Mouse (Mus musculus): ENCODE measurements around the gene Tada1. TPM values are rescaled to one million over a fixed set of nuclear protein-coding genes. Genes with fewer than 3 reads are reported as not detected.

The Tada1 gene
- polyA plus RNA-seq, 1 experiment from 2014 or later, result 26.5 TPM

DNA sequence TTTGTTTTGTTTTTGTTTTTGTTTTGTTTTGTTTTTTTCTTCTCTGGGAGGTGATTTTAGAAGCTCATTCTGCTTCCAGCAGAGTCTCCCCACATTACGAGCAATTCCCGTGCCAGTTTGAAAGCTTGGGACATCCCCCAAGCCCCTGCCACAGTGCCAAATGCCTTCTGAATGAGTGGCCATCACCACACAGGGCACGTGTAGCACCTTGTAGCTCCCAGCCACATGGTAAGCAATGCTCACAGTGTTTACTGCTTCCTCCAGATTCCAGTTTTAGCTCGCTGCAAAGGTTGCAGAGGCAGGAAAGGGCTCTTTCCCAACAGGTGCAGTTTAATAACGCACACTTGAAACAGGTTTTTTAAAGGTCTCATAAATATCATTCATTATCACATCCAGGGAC, 18.0 kb upstream of the Tada1 start:
- Histone ChIP-seq H3K4me2 (replicated peaks; ENCODE audit: low read depth, low read length) (no peak overlapping the region), H3K27ac (ENCODE audit: low read length) (no peak overlapping the region), H3K27me3 (replicated peaks; ENCODE audit: insufficient read depth, low read length) (no peaks in the 10 kb centered on the region), H3K9ac (replicated peaks; ENCODE audit: low read depth) (no peak overlapping the region), H3K9me3 (ENCODE audit: low read length) (no peaks in the 10 kb centered on the region), H3K4me3 (ENCODE audit: low read depth, low read length) (no peak overlapping the region), H3K36me3 (ENCODE audit: insufficient read depth, low read length) (no peaks in the 10 kb centered on the region), H3K4me1 (ENCODE audit: insufficient read depth, low read depth, low read length) (no peaks in the 10 kb centered on the region)
- 60% methylated on average over 5 of the region's 5 CpGs for WGBS
- TF ChIP-seq CTCF (IDR thresholded peaks at IDR 0.05), result no peak
- TF ChIP-seq EP300 (IDR thresholded peaks at IDR 0.05), result no peak
- no peak for DNase-seq (ENCODE audit: low spot score)
- ATAC-seq, result no peak

GRCm38 (mm10) chr1:166361842-166362241, 17.1 kb upstream of the Tada1 start:
- no peak overlapping the region for H3K4me2 ChIP-seq (replicated peaks; ENCODE audit: low read depth, low read length)
- TF ChIP-seq EP300 (IDR thresholded peaks at IDR 0.05) (no peak), CTCF (IDR thresholded peaks at IDR 0.05) (no peak)
- WGBS, result 41% methylated on average over 3 of the region's 3 CpGs
- H3K27ac ChIP-seq (ENCODE audit: low read length), result no peak overlapping the region
- DNase-seq (ENCODE audit: low spot score) (no peak), ATAC-seq (no peak)
- H3K9me3 ChIP-seq (ENCODE audit: low read length), result no peaks in the 10 kb centered on the region
- no peak overlapping the region for H3K4me3 ChIP-seq (ENCODE audit: low read depth, low read length)
- no peak overlapping the region for H3K9ac ChIP-seq (replicated peaks; ENCODE audit: low read depth)
- H3K4me1 ChIP-seq (ENCODE audit: insufficient read depth, low read depth, low read length), result no peaks in the 10 kb centered on the region
- H3K27me3 ChIP-seq (replicated peaks; ENCODE audit: insufficient read depth, low read length), result no peaks in the 10 kb centered on the region
- H3K36me3 ChIP-seq (ENCODE audit: insufficient read depth, low read length), result no peaks in the 10 kb centered on the region

DNA sequence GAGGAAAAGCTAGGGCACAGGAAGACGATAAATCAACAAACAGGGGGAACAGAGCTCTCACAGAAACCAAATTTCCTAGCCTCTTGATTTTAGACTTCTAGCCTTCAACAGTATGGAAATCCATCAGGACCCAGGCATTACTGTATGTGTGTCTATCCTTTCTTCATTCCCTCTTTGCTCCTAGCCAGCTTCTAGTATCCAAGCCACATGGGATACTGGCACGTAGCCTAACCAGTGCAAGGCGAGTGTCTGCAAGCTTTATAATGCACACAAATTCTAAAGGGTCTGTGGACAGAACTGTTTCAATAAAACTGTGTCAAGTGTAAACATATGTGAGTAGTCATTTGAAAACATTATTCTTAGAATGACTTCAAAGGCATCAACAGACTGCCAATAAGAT, 16.2 kb upstream of the Tada1 start:
- H3K9ac ChIP-seq (replicated peaks; ENCODE audit: low read depth), result no peak overlapping the region
- 39% methylated on average over 3 of the region's 3 CpGs for WGBS

GRCm38 (mm10) chr1:166363122-166363521, 15.8 kb upstream of the Tada1 start:
- Histone ChIP-seq H3K9me3 (ENCODE audit: low read length) (no peaks in the 10 kb centered on the region), H3K4me2 (replicated peaks; ENCODE audit: low read depth, low read length) (no peak overlapping the region), H3K27me3 (replicated peaks; ENCODE audit: insufficient read depth, low read length) (no peaks in the 10 kb centered on the region), H3K27ac (ENCODE audit: low read length) (no peak overlapping the region), H3K36me3 (ENCODE audit: insufficient read depth, low read length) (no peaks in the 10 kb centered on the region), H3K9ac (replicated peaks; ENCODE audit: low read depth) (no peak overlapping the region), H3K4me1 (ENCODE audit: insufficient read depth, low read depth, low read length) (no peaks in the 10 kb centered on the region), H3K4me3 (ENCODE audit: low read depth, low read length) (no peak overlapping the region)
- TF ChIP-seq CTCF (IDR thresholded peaks at IDR 0.05) (no peak), EP300 (IDR thresholded peaks at IDR 0.05) (no peak)
- DNase-seq (ENCODE audit: low spot score), result no peak
- no peak for ATAC-seq

More for the DNA sequence above, 16.2 kb upstream of the Tada1 start:
- H3K4me3 ChIP-seq (ENCODE audit: low read depth, low read length), result no peak overlapping the region
- no peaks in the 10 kb centered on the region for H3K36me3 ChIP-seq (ENCODE audit: insufficient read depth, low read length)
- no peak overlapping the region for H3K27ac ChIP-seq (ENCODE audit: low read length)
- H3K9me3 ChIP-seq (ENCODE audit: low read length), result no peaks in the 10 kb centered on the region
- ATAC-seq (0 out of 2 replicates have a peak, but pooled peaks have one; percentile 16), DNase-seq (ENCODE audit: low spot score) (no peak)
- TF ChIP-seq CTCF (IDR thresholded peaks at IDR 0.05) (no peak), EP300 (IDR thresholded peaks at IDR 0.05) (no peak)
- no peak overlapping the region for H3K4me2 ChIP-seq (replicated peaks; ENCODE audit: low read depth, low read length)
- H3K4me1 ChIP-seq (ENCODE audit: insufficient read depth, low read depth, low read length), result no peaks in the 10 kb centered on the region
- no peaks in the 10 kb centered on the region for H3K27me3 ChIP-seq (replicated peaks; ENCODE audit: insufficient read depth, low read length)

DNA sequence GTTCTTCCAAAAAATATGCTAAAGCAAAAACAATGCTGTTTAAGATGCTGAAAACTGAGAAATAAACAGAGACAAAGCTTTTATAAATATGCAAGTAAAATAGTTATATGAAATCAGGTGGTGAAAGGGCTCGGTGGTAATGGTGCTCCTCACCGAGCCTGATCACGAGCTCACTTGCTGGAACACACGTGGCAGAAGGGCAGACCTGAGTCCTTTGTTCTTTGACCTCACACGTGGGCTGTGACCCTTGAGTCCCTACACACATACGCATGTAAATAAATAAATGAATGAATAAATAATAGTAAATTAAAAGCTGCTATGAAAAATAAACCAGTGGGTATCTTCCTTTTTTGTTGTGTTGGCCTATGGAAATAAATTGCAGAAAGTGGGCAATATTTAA, 1.7 kb upstream of the Tada1 start:
- H3K27me3 ChIP-seq (replicated peaks; ENCODE audit: insufficient read depth, low read length), result no peaks in the 10 kb centered on the region
- TF ChIP-seq EP300 (IDR thresholded peaks at IDR 0.05), result no peak
- no peak for TF ChIP-seq CTCF (IDR thresholded peaks at IDR 0.05)
- no peak overlapping the region for H3K9ac ChIP-seq (replicated peaks; ENCODE audit: low read depth)
- H3K4me1 ChIP-seq (ENCODE audit: insufficient read depth, low read depth, low read length), result peaks cover 6% of the 10 kb centered on the region; the same call in 1 of the 2 replicates
- WGBS, result 74% methylated on average over 6 of the region's 6 CpGs
- no peaks in the 10 kb centered on the region for H3K36me3 ChIP-seq (ENCODE audit: insufficient read depth, low read length)
- no peak overlapping the region for H3K27ac ChIP-seq (ENCODE audit: low read length)
- H3K4me3 ChIP-seq (ENCODE audit: low read depth, low read length), result no peak overlapping the region
- no peaks in the 10 kb centered on the region for H3K9me3 ChIP-seq (ENCODE audit: low read length)
- no peak for ATAC-seq
- no peak overlapping the region for H3K4me2 ChIP-seq (replicated peaks; ENCODE audit: low read depth, low read length)
- DNase-seq (ENCODE audit: low spot score), result no peak

DNA sequence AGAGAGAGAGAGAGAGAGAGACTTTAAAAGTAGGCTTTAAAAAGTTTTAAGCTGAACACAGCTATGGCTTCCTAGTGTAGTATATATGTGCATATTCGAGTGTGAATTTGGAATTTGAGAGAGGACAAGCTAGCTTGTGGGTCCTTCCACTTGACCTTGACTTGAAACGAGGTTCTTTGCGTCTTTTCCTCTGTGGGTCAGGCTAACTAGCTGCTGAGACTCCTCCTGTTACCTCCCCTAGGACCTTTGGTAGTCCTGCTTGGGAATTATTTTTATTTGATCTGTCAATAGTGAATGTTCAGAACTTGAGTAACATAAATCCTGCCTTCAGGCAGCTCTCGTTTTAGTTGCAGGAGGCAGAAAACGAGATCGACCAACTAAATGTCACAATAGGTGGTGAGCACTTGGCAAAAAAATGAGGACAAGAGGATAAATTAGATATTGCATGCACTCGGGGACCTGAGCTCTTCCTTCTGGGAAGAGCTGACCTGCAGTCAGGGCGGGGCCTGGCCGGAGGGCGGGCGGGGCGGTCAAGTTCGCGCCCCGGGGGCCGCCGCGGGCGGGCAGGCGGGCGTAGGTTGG, 375 bp upstream of the Tada1 start:
- TF ChIP-seq EP300 (IDR thresholded peaks at IDR 0.05), result no peak
- TF ChIP-seq CTCF (IDR thresholded peaks at IDR 0.05), result no peak; the same call in 1 of the 2 replicates
- Histone ChIP-seq H3K27me3 (replicated peaks; ENCODE audit: insufficient read depth, low read length) (no peaks in the 10 kb centered on the region), H3K9ac (replicated peaks; ENCODE audit: low read depth) (peak overlapping the region; percentile 36), H3K27ac (ENCODE audit: low read length) (peak overlapping the region; percentile 95), H3K4me1 (ENCODE audit: insufficient read depth, low read depth, low read length) (peaks cover 6% of the 10 kb centered on the region; the same call in 1 of the 2 replicates), H3K4me2 (replicated peaks; ENCODE audit: low read depth, low read length) (peak overlapping the region; percentile 64), H3K4me3 (ENCODE audit: low read depth, low read length) (peak overlapping the region; percentile 99), H3K36me3 (ENCODE audit: insufficient read depth, low read length) (no peaks in the 10 kb centered on the region; the same call in 1 of the 2 replicates), H3K9me3 (ENCODE audit: low read length) (no peaks in the 10 kb centered on the region)
- DNase-seq (ENCODE audit: low spot score), result no peak
- 4% methylated on average over 21 of the region's 21 CpGs for WGBS
- 0 out of 2 replicates have a peak, but pooled peaks have one; percentile 0 for ATAC-seq
